Mouse (Mus musculus) thymus, adult 2 months (tissue): ENCODE measurements around the gene Cox17.

Experiments
- CTCF ChIP-seq: fragments of 200-500 bp; IDR thresholded peaks from 2 replicates; pipeline ENCODE4 v1.5.1; 2012; ENCODE audit warnings: mild to moderate bottlenecking, control low read depth, low read length, moderate library complexity, borderline replicate concordance; ENCODE audit not compliant: control insufficient read depth, poor library complexity, insufficient read depth; ENCODE audit errors: extremely low read depth
- POLR2A ChIP-seq: fragments of 200-500 bp; IDR thresholded peaks from 2 replicates; pipeline ENCODE4 v1.6.1; 2012; ENCODE audit warnings: mild to moderate bottlenecking, low read length, control low read depth, moderate library complexity; ENCODE audit not compliant: control insufficient read depth, poor library complexity, insufficient read depth; ENCODE audit errors: extremely low read depth

GRCm38 (mm10) chr16:38324311-38324710 is 22.5 kb upstream of the Cox17 start:
- TF ChIP-seq CTCF (no peak), POLR2A (no peak)
